Mouse (Mus musculus) limb, embryonic 14.5 days (tissue): ENCODE measurements around the gene Map3k19. TPM values are rescaled to one million over a fixed set of nuclear protein-coding genes. Genes with fewer than 3 reads are reported as not detected.

Experiments used
- ATAC-seq: fragments of 200-750 bp; cut with Nextera tagmentation; 2 replicates; pipeline ENCODE4 v1.8.0; 2017; ENCODE audit warnings: low read depth, moderate number of reproducible peaks, moderate TSS enrichment; ENCODE audit not compliant: low FRiP score
- DNase-seq: peaks from one replicate; pipeline ENCODE4 v3.0.0-alpha.2; 2015; ENCODE audit warnings: low spot score
- H3K27ac ChIP-seq: fragments of 300-500 bp; sonication (generic); replicated peaks from 2 replicates; pipeline ENCODE4 v1.5.1; 2014; ENCODE audit warnings: low read depth, mild to moderate bottlenecking, low read length, moderate library complexity, mixed read lengths
- H3K27me3 ChIP-seq: fragments of 300-500 bp; sonication (generic); 2 replicates; pipeline ENCODE4 v1.6.1; 2014; ENCODE audit warnings: low read length, mixed read lengths; ENCODE audit not compliant: control insufficient read depth, insufficient read depth
- H3K36me3 ChIP-seq: fragments of 300-500 bp; sonication (generic); 2 replicates; pipeline ENCODE4 v1.6.1; 2014; ENCODE audit warnings: mild to moderate bottlenecking, low read length, moderate library complexity, mixed read lengths; ENCODE audit not compliant: control insufficient read depth, insufficient read depth
- H3K4me1 ChIP-seq: fragments of 300-500 bp; sonication (generic); 2 replicates; pipeline ENCODE4 v1.6.1; 2014; ENCODE audit warnings: antibody characterized with exemption, low read length, mixed read lengths; ENCODE audit not compliant: control insufficient read depth, insufficient read depth
- H3K4me2 ChIP-seq: fragments of 300-500 bp; sonication (generic); replicated peaks from 2 replicates; pipeline ENCODE4 v1.6.1; 2014; ENCODE audit warnings: low read depth, mild to moderate bottlenecking, low read length, moderate library complexity; ENCODE audit not compliant: severe bottlenecking
- H3K4me3 ChIP-seq: fragments of 300-500 bp; sonication (generic); replicated peaks from 2 replicates; pipeline ENCODE4 v1.5.1; 2014; ENCODE audit warnings: low read length
- H3K9ac ChIP-seq: fragments of 300-500 bp; sonication (generic); 2 replicates; pipeline ENCODE4 v1.6.1; 2014; ENCODE audit warnings: mild to moderate bottlenecking, low read depth, low read length, moderate library complexity; ENCODE audit not compliant: severe bottlenecking
- H3K9me3 ChIP-seq: fragments of 300-500 bp; sonication (generic); 2 replicates; pipeline ENCODE4 v1.6.1; 2016; ENCODE audit warnings: low read length; ENCODE audit not compliant: control insufficient read depth
- POLR2A ChIP-seq: fragments of 200-500 bp; IDR thresholded peaks from 2 replicates; pipeline ENCODE4 v1.8.0; 2012; ENCODE audit warnings: inconsistent platforms, mild to moderate bottlenecking, moderate library complexity, borderline replicate concordance; ENCODE audit not compliant: insufficient read depth, insufficient read length; ENCODE audit errors: extremely low read depth
- WGBS: fragments of 180-500 bp; shearing (Covaris S2); extraction: QIAGEN DNeasy Blood & Tissue Kit; methylation state at CpG from one replicate; pipeline ENCODE4 v1.1.7; 2014; 5-methylcytosine and 5-hydroxymethylcytosine counted together
- polyA plus RNA-seq, 2 experiments: library from polyadenylated mRNA; depleted of rRNA in 1 of 2; stranded (reverse) in 1 of 2; unstranded in 1 of 2; fragments of >200 nt; fragmentation: Nextera tagmentation in 1 of 2; extraction: Ambion mirVana in 1 of 2; gene quantifications; 2 replicates each; pipeline versions ENCODE4 v1.2.1 to v1.2.3; 2012 to 2014

Gene Map3k19
- polyA plus RNA-seq, 2 experiments, result not detected

DNA sequence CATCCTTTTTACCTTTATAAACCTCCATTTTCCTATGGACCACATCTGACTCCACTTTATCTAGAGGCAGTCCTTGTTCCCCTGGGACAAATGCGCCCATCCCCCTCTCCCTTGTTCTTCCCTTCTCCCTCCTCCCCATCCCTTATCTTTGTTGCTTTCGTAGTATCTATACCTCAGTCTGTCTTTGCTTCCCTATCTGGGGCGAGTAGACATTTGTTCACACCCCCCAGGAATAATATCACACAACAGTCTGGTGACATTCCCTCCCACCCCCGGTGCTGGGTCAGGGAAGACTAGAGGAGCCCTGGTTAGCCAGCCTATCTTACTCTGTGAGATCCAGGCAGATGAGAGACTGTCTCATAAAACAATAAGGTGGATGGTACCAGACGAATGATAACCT is 9.4 kb downstream of the Map3k19 start:
- no peaks in the 10 kb centered on the region for H3K4me1 ChIP-seq
- H3K9ac ChIP-seq, result no peak overlapping the region
- no peak overlapping the region for H3K4me3 ChIP-seq
- WGBS, result 91% methylated on average over 5 of the region's 5 CpGs
- DNase-seq (no peak), ATAC-seq (no peak)
- H3K36me3 ChIP-seq, result no peaks in the 10 kb centered on the region
- no peaks in the 10 kb centered on the region for H3K9me3 ChIP-seq
- no peak for TF ChIP-seq POLR2A
- no peak overlapping the region for H3K27ac ChIP-seq
- no peak overlapping the region for H3K4me2 ChIP-seq
- H3K27me3 ChIP-seq, result no peaks in the 10 kb centered on the region

DNA sequence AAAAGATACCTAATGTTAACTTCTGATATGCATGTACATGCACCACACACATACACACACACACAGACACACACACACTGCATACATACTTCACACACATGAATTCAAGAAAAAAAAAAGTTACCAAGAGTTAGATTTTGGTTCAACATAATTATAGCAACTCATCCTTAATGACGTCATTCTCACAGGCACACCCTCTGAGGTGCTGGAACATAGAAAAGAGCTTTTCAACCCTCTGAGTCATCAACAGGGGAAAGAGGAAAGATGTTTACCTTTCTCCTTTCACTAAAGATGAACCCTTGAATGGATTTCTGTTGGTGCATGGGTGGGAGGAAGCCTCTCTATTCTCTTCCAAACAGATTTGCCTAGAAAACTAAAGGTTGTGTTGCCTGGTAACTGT is 16.2 kb downstream of the Map3k19 start:
- Histone ChIP-seq H3K4me1 (no peaks in the 10 kb centered on the region), H3K9ac (no peak overlapping the region), H3K27me3 (no peaks in the 10 kb centered on the region), H3K27ac (no peak overlapping the region), H3K4me3 (no peak overlapping the region), H3K36me3 (no peaks in the 10 kb centered on the region), H3K9me3 (no peaks in the 10 kb centered on the region), H3K4me2 (no peak overlapping the region)
- WGBS, result 81% methylated on average over 1 of the region's 1 CpGs
- DNase-seq (no peak), ATAC-seq (no peak)
- TF ChIP-seq POLR2A, result no peak

DNA sequence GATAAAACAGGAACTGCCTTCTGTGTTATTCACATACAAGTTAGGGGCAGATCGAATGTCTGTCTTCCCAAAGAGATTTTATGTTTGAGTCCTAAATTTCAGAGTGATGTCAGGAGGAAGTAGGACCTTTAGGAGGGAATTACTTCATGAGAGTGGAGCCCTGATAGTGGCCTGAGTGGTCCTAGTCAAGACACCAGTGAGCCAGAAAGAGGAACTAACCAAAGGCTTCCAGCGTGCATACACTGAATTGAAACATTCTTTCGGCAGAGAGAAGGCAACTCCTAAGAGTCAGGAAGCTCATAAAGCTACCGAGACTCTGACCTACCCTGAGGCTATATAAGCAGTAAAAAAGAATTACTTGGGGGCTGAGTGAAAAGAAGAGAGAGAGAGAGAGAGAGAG is 18.2 kb downstream of the Map3k19 start:
- H3K4me3 ChIP-seq, result no peak overlapping the region
- no peaks in the 10 kb centered on the region for H3K27me3 ChIP-seq
- H3K36me3 ChIP-seq, result no peaks in the 10 kb centered on the region
- no peaks in the 10 kb centered on the region for H3K9me3 ChIP-seq
- no peaks in the 10 kb centered on the region for H3K4me1 ChIP-seq
- no peak overlapping the region for H3K4me2 ChIP-seq
- no peak for ATAC-seq
- no peak overlapping the region for H3K9ac ChIP-seq
- 29% methylated on average over 4 of the region's 4 CpGs for WGBS
- no peak for TF ChIP-seq POLR2A
- no peak overlapping the region for H3K27ac ChIP-seq
- DNase-seq, result no peak

DNA sequence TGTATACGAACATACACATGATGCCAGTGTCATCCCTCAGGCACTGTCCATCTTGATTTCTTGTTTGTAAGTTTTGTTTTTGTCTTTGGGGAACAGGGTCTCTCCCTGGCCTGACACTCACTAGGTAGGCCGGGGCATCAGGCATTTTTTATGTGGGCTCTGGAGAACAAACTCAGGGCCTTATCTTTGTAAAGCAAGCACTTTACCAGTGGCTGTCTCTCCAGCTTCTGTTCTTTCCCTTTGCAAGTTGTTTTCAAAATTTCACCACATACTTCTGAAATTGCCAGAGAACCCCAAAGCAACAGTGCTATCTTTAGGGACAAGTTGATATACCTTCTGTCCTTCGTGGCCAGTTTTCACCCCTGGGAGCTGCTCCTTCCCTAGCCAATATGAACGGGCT is 20.6 kb downstream of the Map3k19 start:
- no peak for TF ChIP-seq POLR2A
- WGBS, result 65% methylated on average over 4 of the region's 4 CpGs

DNA sequence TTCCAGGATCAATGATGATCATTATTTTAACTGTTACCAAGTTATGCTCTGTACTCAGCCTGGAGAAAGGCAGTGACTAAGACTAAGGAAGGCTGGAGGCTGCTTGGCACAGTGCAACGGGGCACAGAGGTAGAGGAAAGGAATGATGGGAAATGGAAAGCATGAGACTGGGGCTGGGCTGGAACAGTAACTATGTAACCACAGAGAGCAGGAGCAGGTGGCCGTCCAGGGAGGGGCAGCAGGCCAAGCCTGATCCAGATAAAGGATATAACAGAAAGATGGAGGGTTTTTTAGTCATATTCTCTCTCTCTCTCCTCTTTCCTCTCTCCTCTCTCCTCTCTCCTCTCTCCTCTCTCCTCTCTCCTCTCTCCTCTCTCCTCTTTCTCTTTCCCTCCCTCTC is 21.1 kb downstream of the Map3k19 start:
- Histone ChIP-seq H3K4me1 (no peaks in the 10 kb centered on the region), H3K27ac (no peak overlapping the region), H3K36me3 (no peaks in the 10 kb centered on the region), H3K9me3 (no peaks in the 10 kb centered on the region), H3K27me3 (no peaks in the 10 kb centered on the region), H3K4me2 (no peak overlapping the region), H3K9ac (no peak overlapping the region), H3K4me3 (no peak overlapping the region)
- DNase-seq, result no peak
- no peak for ATAC-seq
- WGBS, result 40% methylated on average over 2 of the region's 2 CpGs
- TF ChIP-seq POLR2A, result no peak

More for the DNA sequence above, 20.6 kb downstream of the Map3k19 start:
- H3K4me3 ChIP-seq, result no peak overlapping the region
- H3K9ac ChIP-seq, result no peak overlapping the region
- H3K36me3 ChIP-seq, result no peaks in the 10 kb centered on the region
- H3K27me3 ChIP-seq, result no peaks in the 10 kb centered on the region
- H3K4me1 ChIP-seq, result no peaks in the 10 kb centered on the region
- no peak overlapping the region for H3K27ac ChIP-seq
- no peak overlapping the region for H3K4me2 ChIP-seq
- ATAC-seq (no peak), DNase-seq (no peak)
- no peaks in the 10 kb centered on the region for H3K9me3 ChIP-seq
